Mouse (Mus musculus) macrophage (primary cell): ENCODE measurements around the gene Clstn3. TPM values are rescaled to one million over a fixed set of nuclear protein-coding genes. Genes with fewer than 3 reads are reported as not detected.
"Not testable (repeated sequence)": the region's sequence is repeated elsewhere in the genome, so short reads cannot be mapped to it uniquely, and the experiment has no call there.

Experiments
- H3K27ac ChIP-seq: fragments of 350-480 bp; formaldehyde crosslinking; 2 replicates; pipeline ENCODE4 v1.9.0; 2021
- H3K36me3 ChIP-seq: fragments of 350-480 bp; formaldehyde crosslinking; 2 replicates; pipeline ENCODE4 v1.9.0; 2021; ENCODE audit errors: inconsistent target
- H3K4me3 ChIP-seq: fragments of 350-480 bp; formaldehyde crosslinking; 2 replicates; pipeline ENCODE4 v1.9.0; 2021; ENCODE audit errors: inconsistent target
- H3K79me2 ChIP-seq: fragments of 350-480 bp; formaldehyde crosslinking; 2 replicates; pipeline ENCODE4 v1.9.0; 2021; ENCODE audit errors: inconsistent target
- WGBS: methylation state at CpG from one replicate; pipeline ENCODE4 v1.1.7; 2026; ENCODE audit warnings: inconsistent platforms; ENCODE audit not compliant: missing documents; 5-methylcytosine and 5-hydroxymethylcytosine counted together
- polyA plus RNA-seq: library from polyadenylated mRNA; stranded (reverse); fragments of 250-400 nt; gene quantifications from 3 replicates; pipeline ENCODE4 v1.2.4, GENCODE M21; 2018; ENCODE audit warnings: inconsistent platforms

The Clstn3 gene
- polyA plus RNA-seq, 1 experiment from 2014 or later = 0.34 TPM

GRCm38 (mm10) chr6:124474621-124475020 lies 10.0 kb upstream of the Clstn3 start:
- no peaks in the 10 kb centered on the region for H3K79me2 ChIP-seq
- no peaks in the 10 kb centered on the region for H3K36me3 ChIP-seq
- H3K27ac ChIP-seq = no peak overlapping the region
- 88% methylated on average over 9 of the region's 11 CpGs for WGBS
- no peak overlapping the region for H3K4me3 ChIP-seq

GRCm38 (mm10) chr6:124472801-124473200 lies 8.2 kb upstream of the Clstn3 start:
- Histone ChIP-seq H3K27ac (no peak overlapping the region), H3K36me3 (no peaks in the 10 kb centered on the region), H3K4me3 (no peak overlapping the region), H3K79me2 (no peaks in the 10 kb centered on the region)
- WGBS = 32% methylated on average over 5 of the region's 6 CpGs

GRCm38 (mm10) chr6:124471783-124472638 lies 7.4 kb upstream of the Clstn3 start:
- H3K36me3 ChIP-seq, H3K79me2 ChIP-seq, H3K4me3 ChIP-seq, H3K27ac ChIP-seq: not testable (repeated sequence)
- 88% methylated on average over 6 of the region's 6 CpGs for WGBS

- no peak overlapping the region for H3K27ac ChIP-seq
- WGBS = 84% methylated on average over 3 of the region's 3 CpGs
- H3K36me3 ChIP-seq = no peaks in the 10 kb centered on the region
- no peak overlapping the region for H3K4me3 ChIP-seq
- no peaks in the 10 kb centered on the region for H3K79me2 ChIP-seq
Observed at GRCm38 (mm10) chr6:124471121-124471520, 6.5 kb upstream of the Clstn3 start.

- no peaks in the 10 kb centered on the region for H3K79me2 ChIP-seq
- H3K4me3 ChIP-seq = no peak overlapping the region
- WGBS = 99% methylated on average over 6 of the region's 6 CpGs
- H3K27ac ChIP-seq = no peak overlapping the region
- no peaks in the 10 kb centered on the region for H3K36me3 ChIP-seq
Observed at GRCm38 (mm10) chr6:124465729-124466128, 1.1 kb upstream of the Clstn3 start.

GRCm38 (mm10) chr6:124465299-124465698 lies 705 bp upstream of the Clstn3 start:
- Histone ChIP-seq H3K4me3 (no peak overlapping the region), H3K36me3 (no peaks in the 10 kb centered on the region), H3K79me2 (no peaks in the 10 kb centered on the region), H3K27ac (no peak overlapping the region)
- WGBS = 70% methylated on average over 6 of the region's 6 CpGs

GRCm38 (mm10) chr6:124463881-124464291 lies 708 bp downstream of the Clstn3 start:
- WGBS = 12% methylated on average over 8 of the region's 8 CpGs
- no peaks in the 10 kb centered on the region for H3K79me2 ChIP-seq
- H3K4me3 ChIP-seq = no peak overlapping the region
- H3K27ac ChIP-seq = no peak overlapping the region
- no peaks in the 10 kb centered on the region for H3K36me3 ChIP-seq

GRCm38 (mm10) chr6:124459388-124459787 lies 5.2 kb downstream of the Clstn3 start:
- Histone ChIP-seq H3K27ac (no peak overlapping the region), H3K36me3 (no peaks in the 10 kb centered on the region), H3K4me3 (no peak overlapping the region), H3K79me2 (no peaks in the 10 kb centered on the region)
- 4% methylated on average over 4 of the region's 4 CpGs for WGBS

GRCm38 (mm10) chr6:124458505-124458904 lies 6.1 kb downstream of the Clstn3 start:
- no peaks in the 10 kb centered on the region for H3K36me3 ChIP-seq
- no peak overlapping the region for H3K4me3 ChIP-seq
- WGBS = 95% methylated on average over 9 of the region's 11 CpGs
- H3K27ac ChIP-seq = no peak overlapping the region
- H3K79me2 ChIP-seq = no peaks in the 10 kb centered on the region

- no peaks in the 10 kb centered on the region for H3K79me2 ChIP-seq
Observed at GRCm38 (mm10) chr6:124457827-124458226, 6.8 kb downstream of the Clstn3 start.

GRCm38 (mm10) chr6:124456243-124456642 lies 8.4 kb downstream of the Clstn3 start:
- Histone ChIP-seq H3K27ac (no peak overlapping the region), H3K79me2 (no peaks in the 10 kb centered on the region), H3K4me3 (no peak overlapping the region), H3K36me3 (no peaks in the 10 kb centered on the region)
- WGBS = 89% methylated on average over 5 of the region's 5 CpGs

More at GRCm38 (mm10) chr6:124457827-124458226, 6.8 kb downstream of the Clstn3 start:
- Histone ChIP-seq H3K27ac (no peak overlapping the region), H3K36me3 (no peaks in the 10 kb centered on the region), H3K4me3 (no peak overlapping the region)
- WGBS = 98% methylated on average over 5 of the region's 5 CpGs

- H3K79me2 ChIP-seq = no peaks in the 10 kb centered on the region
- H3K4me3 ChIP-seq = no peak overlapping the region
- H3K27ac ChIP-seq = no peak overlapping the region
- H3K36me3 ChIP-seq = no peaks in the 10 kb centered on the region
- 94% methylated on average over 4 of the region's 4 CpGs for WGBS
Observed at GRCm38 (mm10) chr6:124453756-124454155, 10.8 kb downstream of the Clstn3 start.

- no peaks in the 10 kb centered on the region for H3K79me2 ChIP-seq
- H3K4me3 ChIP-seq = no peak overlapping the region
- 80% methylated on average over 2 of the region's 3 CpGs for WGBS
- no peak overlapping the region for H3K27ac ChIP-seq
- H3K36me3 ChIP-seq = no peaks in the 10 kb centered on the region
Observed at GRCm38 (mm10) chr6:124451995-124452394, 12.6 kb downstream of the Clstn3 start.

GRCm38 (mm10) chr6:124449668-124450383 lies 14.8 kb downstream of the Clstn3 start:
- no peaks in the 10 kb centered on the region for H3K79me2 ChIP-seq
- no peak overlapping the region for H3K27ac ChIP-seq
- H3K36me3 ChIP-seq = no peaks in the 10 kb centered on the region
- H3K4me3 ChIP-seq = no peak overlapping the region
- 73% methylated on average over 18 of the region's 18 CpGs for WGBS
